Mouse (Mus musculus): ENCODE measurements at regions not wholly inside any gene's neighbourhood (a gene's known extent, or its start where the extent isn't known, plus 50 kb on each side); places are given as distances from the start of the nearest gene placed in this dataset.

DNA sequence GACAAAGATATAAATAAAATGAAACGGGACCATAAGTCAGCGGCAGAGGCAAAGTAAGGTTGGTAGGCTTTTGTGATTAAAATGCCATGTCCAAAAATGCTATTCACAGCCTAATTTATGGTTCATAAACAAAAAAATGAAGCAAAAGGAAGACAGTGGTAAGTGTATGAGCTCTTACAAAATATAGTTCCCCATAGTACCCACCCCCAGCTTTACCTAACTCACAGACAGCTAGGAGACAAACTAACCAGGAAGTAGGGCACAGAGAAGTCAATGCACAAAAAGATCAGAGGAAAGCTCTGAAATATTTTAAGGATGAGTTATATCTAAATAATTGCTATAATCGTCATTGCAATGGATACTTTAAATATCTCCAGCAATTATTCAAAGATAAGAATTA lies 249.9 kb downstream of the Mex3b start:
- no peaks in the 10 kb centered on the region for H3K9me3 ChIP-seq (replicated peaks)
- no peak for ATAC-seq (ENCODE audit: low FRiP score)
- 70% methylated on average over 3 of the region's 3 CpGs for WGBS
- no peaks in the 10 kb centered on the region for H3K27me3 ChIP-seq (replicated peaks)
- H3K27ac ChIP-seq (replicated peaks): no peak overlapping the region
- H3K4me2 ChIP-seq: no peak overlapping the region
- H3K4me3 ChIP-seq (replicated peaks): no peak overlapping the region
- no peak overlapping the region for H3K9ac ChIP-seq (replicated peaks)
- H3K36me3 ChIP-seq: no peaks in the 10 kb centered on the region
- H3K4me1 ChIP-seq: no peaks in the 10 kb centered on the region

DNA sequence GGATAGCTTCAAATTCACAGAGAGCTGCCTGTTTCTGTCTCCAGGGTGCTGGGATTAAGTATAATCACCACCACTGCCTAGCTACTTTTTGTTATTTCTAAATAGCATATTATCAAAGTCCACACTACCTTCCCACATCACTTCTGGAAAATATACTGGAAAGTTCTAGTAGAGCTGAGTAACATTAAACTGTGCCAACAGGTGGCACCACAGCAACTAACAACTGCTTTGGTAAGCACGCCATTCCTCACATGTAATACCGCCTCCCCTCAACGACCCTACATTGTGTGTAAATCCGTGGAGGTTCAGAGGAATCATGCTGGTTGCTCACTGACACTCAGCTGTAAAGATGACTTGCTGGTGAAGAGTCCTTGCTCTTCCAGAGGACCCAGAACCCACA lies 259.1 kb downstream of the Mex3b start:
- H3K27me3 ChIP-seq (replicated peaks): no peaks in the 10 kb centered on the region
- no peaks in the 10 kb centered on the region for H3K9me3 ChIP-seq (replicated peaks)
- no peak overlapping the region for H3K4me2 ChIP-seq
- WGBS: 85% methylated on average over 4 of the region's 4 CpGs
- no peak for ATAC-seq (ENCODE audit: low FRiP score)
- H3K27ac ChIP-seq (replicated peaks): no peak overlapping the region
- no peak overlapping the region for H3K4me3 ChIP-seq (replicated peaks)
- no peaks in the 10 kb centered on the region for H3K36me3 ChIP-seq
- H3K4me1 ChIP-seq: no peaks in the 10 kb centered on the region
- no peak overlapping the region for H3K9ac ChIP-seq (replicated peaks)

- Histone ChIP-seq H3K36me3 (no peaks in the 10 kb centered on the region), H3K4me3 (replicated peaks) (no peak overlapping the region), H3K9ac (replicated peaks) (no peak overlapping the region), H3K9me3 (replicated peaks) (no peaks in the 10 kb centered on the region), H3K4me2 (no peak overlapping the region), H3K27me3 (replicated peaks) (no peaks in the 10 kb centered on the region), H3K27ac (replicated peaks) (no peak overlapping the region), H3K4me1 (no peaks in the 10 kb centered on the region)
- no peak for ATAC-seq (ENCODE audit: low FRiP score)
- WGBS: 63% methylated on average over 4 of the region's 4 CpGs
These were observed 273.1 kb downstream of the Mex3b start for GRCm38 (mm10) chr7:83140216-83140615.

DNA sequence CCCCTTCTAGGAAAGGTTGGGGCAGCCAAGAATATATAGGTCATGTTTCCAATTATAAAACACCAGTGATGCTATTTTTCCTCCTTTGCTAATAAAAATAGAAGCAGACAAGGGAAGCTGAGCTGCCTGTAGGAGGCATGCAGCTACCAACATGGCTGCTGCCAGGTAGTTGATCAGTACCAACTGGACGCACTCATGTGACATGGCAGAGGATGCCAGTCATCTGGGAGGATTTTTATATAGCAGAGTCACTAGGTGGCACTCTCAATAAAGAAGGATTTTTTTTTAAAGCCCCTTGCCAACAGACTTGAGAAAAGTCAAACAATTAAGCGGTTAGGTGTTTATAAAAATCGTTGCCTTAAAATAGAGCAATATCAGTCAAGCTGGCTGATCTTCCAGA lies 273.5 kb downstream of the Mex3b start:
- no peak overlapping the region for H3K4me3 ChIP-seq (replicated peaks)
- H3K9me3 ChIP-seq (replicated peaks): no peaks in the 10 kb centered on the region
- no peaks in the 10 kb centered on the region for H3K36me3 ChIP-seq
- no peak overlapping the region for H3K9ac ChIP-seq (replicated peaks)
- no peak overlapping the region for H3K27ac ChIP-seq (replicated peaks)
- no peaks in the 10 kb centered on the region for H3K4me1 ChIP-seq
- no peaks in the 10 kb centered on the region for H3K27me3 ChIP-seq (replicated peaks)
- ATAC-seq (ENCODE audit: low FRiP score): no peak
- 91% methylated on average over 3 of the region's 3 CpGs for WGBS
- no peak overlapping the region for H3K4me2 ChIP-seq

- Histone ChIP-seq H3K27ac (replicated peaks) (no peak overlapping the region), H3K36me3 (no peaks in the 10 kb centered on the region), H3K4me3 (replicated peaks) (no peak overlapping the region), H3K27me3 (replicated peaks) (no peaks in the 10 kb centered on the region), H3K4me2 (no peak overlapping the region), H3K9me3 (replicated peaks) (no peaks in the 10 kb centered on the region), H3K9ac (replicated peaks) (no peak overlapping the region), H3K4me1 (no peaks in the 10 kb centered on the region)
- no peak for ATAC-seq (ENCODE audit: low FRiP score)
- WGBS: 83% methylated on average over 5 of the region's 5 CpGs
These were observed 276.9 kb downstream of the Mex3b start for GRCm38 (mm10) chr7:83144018-83144417.

GRCm38 (mm10) chr7:83145551-83145950 lies 278.4 kb downstream of the Mex3b start:
- Histone ChIP-seq H3K4me1 (no peaks in the 10 kb centered on the region), H3K4me3 (replicated peaks) (no peak overlapping the region), H3K36me3 (no peaks in the 10 kb centered on the region), H3K4me2 (no peak overlapping the region), H3K9ac (replicated peaks) (no peak overlapping the region), H3K27ac (replicated peaks) (no peak overlapping the region), H3K27me3 (replicated peaks) (no peaks in the 10 kb centered on the region), H3K9me3 (replicated peaks) (no peaks in the 10 kb centered on the region)
- WGBS: 76% methylated on average over 5 of the region's 5 CpGs
- ATAC-seq (ENCODE audit: low FRiP score): peak; percentile 61; the same call in 1 of the 2 replicates

DNA sequence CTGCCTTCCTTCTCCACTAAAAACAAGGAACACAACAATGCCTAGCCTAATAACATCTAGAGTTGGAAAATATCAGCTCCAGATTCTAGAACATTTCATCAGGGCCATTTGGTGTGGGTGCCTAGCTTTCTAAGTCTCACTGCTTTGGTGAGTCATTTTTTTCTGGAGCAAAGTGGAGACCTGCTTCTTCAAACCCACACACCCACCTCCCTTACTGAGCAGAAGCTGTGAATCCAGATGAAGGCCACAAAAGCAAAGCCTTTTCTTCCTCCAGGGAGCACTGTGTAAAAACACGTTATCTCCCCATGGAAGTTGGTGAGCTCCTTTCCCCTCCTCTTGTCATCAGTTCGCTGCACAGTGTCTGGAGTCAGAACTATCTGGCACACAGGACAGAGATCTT lies 294.1 kb downstream of the Mex3b start:
- H3K27ac ChIP-seq (replicated peaks): no peak overlapping the region
- H3K4me1 ChIP-seq: no peaks in the 10 kb centered on the region
- H3K9me3 ChIP-seq (replicated peaks): no peaks in the 10 kb centered on the region
- no peak overlapping the region for H3K4me2 ChIP-seq
- no peaks in the 10 kb centered on the region for H3K36me3 ChIP-seq
- H3K4me3 ChIP-seq (replicated peaks): no peak overlapping the region
- 64% methylated on average over 2 of the region's 2 CpGs for WGBS
- no peaks in the 10 kb centered on the region for H3K27me3 ChIP-seq (replicated peaks)
- ATAC-seq (ENCODE audit: low FRiP score): no peak
- H3K9ac ChIP-seq (replicated peaks): no peak overlapping the region

DNA sequence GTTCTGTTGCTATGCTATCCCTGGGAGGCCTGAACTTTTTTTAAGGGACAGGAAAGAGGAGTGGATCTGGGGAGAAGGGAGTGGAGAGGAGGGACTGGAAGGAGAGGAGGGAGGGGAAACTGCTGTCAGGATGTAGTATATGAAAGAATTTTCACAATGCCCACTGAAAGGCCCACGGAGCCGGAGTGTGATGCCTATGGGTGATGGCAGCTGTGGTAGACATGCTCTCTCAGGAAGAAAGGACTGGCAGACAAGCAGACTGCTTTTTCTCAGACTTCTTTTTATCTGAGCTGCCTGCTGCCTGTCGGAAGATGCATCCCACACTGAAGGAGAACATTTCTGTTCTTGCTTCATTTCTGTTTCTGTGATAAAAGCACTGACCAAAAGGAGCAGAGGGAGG lies 295.7 kb downstream of the Mex3b start:
- 88% methylated on average over 3 of the region's 3 CpGs for WGBS
- Histone ChIP-seq H3K27ac (replicated peaks) (no peak overlapping the region), H3K4me3 (replicated peaks) (no peak overlapping the region), H3K4me2 (no peak overlapping the region), H3K9ac (replicated peaks) (no peak overlapping the region), H3K4me1 (no peaks in the 10 kb centered on the region), H3K9me3 (replicated peaks) (no peaks in the 10 kb centered on the region), H3K36me3 (no peaks in the 10 kb centered on the region), H3K27me3 (replicated peaks) (no peaks in the 10 kb centered on the region)
- ATAC-seq (ENCODE audit: low FRiP score): no peak

DNA sequence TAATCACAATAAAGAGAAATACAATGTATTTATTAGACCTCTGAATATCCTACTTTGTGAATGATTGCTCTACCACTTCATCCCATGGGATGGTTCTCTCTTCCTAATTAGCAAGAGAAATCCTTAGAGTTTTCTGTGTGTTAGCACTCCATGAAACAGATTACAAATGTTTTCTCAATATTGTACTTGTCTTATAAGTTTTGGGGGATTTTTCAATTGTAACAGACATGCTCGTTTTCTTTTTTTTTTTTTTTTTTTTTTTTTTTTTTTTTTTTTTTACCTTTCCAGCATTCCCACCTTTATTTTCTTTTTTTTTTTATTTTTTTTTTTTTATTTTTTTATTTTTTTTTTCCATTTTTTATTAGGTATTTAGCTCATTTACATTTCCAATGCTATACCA lies 312.3 kb downstream of the Mex3b start:
- no peaks in the 10 kb centered on the region for H3K9me3 ChIP-seq (replicated peaks)
- no peaks in the 10 kb centered on the region for H3K4me1 ChIP-seq
- H3K4me3 ChIP-seq (replicated peaks): no peak overlapping the region
- no peaks in the 10 kb centered on the region for H3K27me3 ChIP-seq (replicated peaks)
- WGBS: 87% methylated on average over 1 of the region's 1 CpGs
- no peak overlapping the region for H3K4me2 ChIP-seq
- no peak overlapping the region for H3K9ac ChIP-seq (replicated peaks)
- H3K36me3 ChIP-seq: no peaks in the 10 kb centered on the region
- no peak for ATAC-seq (ENCODE audit: low FRiP score)
- no peak overlapping the region for H3K27ac ChIP-seq (replicated peaks)

DNA sequence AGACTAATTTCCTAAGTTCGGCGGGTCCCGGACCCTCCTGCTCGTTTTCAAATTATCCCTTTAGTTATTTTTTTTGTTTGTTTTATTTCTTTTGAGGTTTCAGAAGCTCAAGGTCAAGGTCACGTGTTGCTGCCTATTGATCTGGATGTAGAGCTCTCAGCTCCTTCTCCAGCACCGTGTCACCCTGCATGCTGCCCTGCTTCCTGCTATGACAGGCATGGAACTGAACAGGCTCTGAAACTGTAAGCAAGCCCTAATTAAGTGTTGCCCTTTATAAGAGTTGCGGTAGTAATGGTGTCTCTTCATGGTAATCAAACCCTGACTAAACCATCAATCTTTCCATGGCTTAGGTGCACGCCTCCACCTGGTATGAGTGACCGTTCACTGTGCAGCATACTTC lies 319.2 kb downstream of the Mex3b start:
- no peak for ATAC-seq (ENCODE audit: low FRiP score)
- Histone ChIP-seq H3K9me3 (replicated peaks) (no peaks in the 10 kb centered on the region), H3K36me3 (no peaks in the 10 kb centered on the region), H3K4me3 (replicated peaks) (no peak overlapping the region), H3K4me2 (no peak overlapping the region), H3K9ac (replicated peaks) (no peak overlapping the region), H3K27me3 (replicated peaks) (no peaks in the 10 kb centered on the region), H3K27ac (replicated peaks) (no peak overlapping the region), H3K4me1 (no peaks in the 10 kb centered on the region)
- WGBS: 93% methylated on average over 9 of the region's 9 CpGs

- H3K27ac ChIP-seq (replicated peaks): no peak overlapping the region
- 69% methylated on average over 12 of the region's 12 CpGs for WGBS
- H3K27me3 ChIP-seq (replicated peaks): no peaks in the 10 kb centered on the region
- no peaks in the 10 kb centered on the region for H3K36me3 ChIP-seq
- H3K4me3 ChIP-seq (replicated peaks): no peak overlapping the region
- peaks cover 10% of the 10 kb centered on the region for H3K4me1 ChIP-seq
- H3K9ac ChIP-seq (replicated peaks): no peak overlapping the region
- no peak for ATAC-seq (ENCODE audit: low FRiP score)
- no peaks in the 10 kb centered on the region for H3K9me3 ChIP-seq (replicated peaks)
- no peak overlapping the region for H3K4me2 ChIP-seq
These were observed 328.9 kb downstream of the Mex3b start for GRCm38 (mm10) chr7:83195896-83196537.

GRCm38 (mm10) chr7:83197490-83197889 lies 330.4 kb downstream of the Mex3b start:
- H3K9ac ChIP-seq (replicated peaks): no peak overlapping the region
- H3K9me3 ChIP-seq (replicated peaks): no peaks in the 10 kb centered on the region
- 71% methylated on average over 2 of the region's 2 CpGs for WGBS
- H3K4me2 ChIP-seq: no peak overlapping the region
- no peaks in the 10 kb centered on the region for H3K27me3 ChIP-seq (replicated peaks)
- ATAC-seq (ENCODE audit: low FRiP score): no peak
- H3K27ac ChIP-seq (replicated peaks): no peak overlapping the region
- H3K4me3 ChIP-seq (replicated peaks): no peak overlapping the region
- H3K4me1 ChIP-seq: peaks cover 25% of the 10 kb centered on the region
- H3K36me3 ChIP-seq: no peaks in the 10 kb centered on the region

Data from neural tube, embryonic 15.5 days (tissue).